In the genomic region with DNA sequence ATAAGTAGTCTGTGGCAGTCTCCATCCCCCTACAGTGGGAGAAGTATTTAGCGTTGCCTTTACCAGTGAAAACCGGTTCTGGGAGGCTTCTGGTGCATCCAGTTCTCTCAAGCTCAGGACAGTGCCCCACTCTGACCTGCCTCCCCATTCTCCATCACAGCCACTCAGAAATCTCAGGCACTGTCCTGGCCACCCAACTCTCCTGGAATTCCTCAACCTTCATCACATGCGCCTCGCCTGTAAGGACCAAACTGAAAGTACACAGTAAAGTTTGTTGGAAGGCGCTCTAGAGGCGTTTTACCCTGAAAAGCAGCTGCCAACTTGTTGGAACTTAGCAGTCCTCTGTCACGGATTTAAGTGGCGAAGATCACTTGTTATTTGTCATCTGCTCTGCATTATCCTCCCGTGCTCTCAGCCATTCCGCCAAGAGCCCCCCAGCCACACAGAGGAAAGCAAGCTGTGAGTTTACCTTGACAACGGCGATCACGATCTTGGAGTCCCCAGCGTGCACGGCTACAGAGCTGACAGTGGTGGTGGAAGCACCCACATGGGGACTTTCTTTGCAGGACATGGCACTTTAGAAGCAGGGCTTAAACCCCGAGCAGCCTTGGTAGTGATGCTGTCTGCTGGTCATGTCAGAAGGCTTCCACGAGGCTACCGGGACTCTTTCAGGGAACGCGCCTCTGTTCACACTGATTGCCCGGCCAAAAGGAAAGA, we compare ENCODE assay signal across 8 mouse cellular contexts. TPM values are rescaled to one million over a fixed set of nuclear protein-coding genes. Genes with fewer than 3 reads are reported as not detected.
DNase-seq lines count a peak whose midpoint lies in the region; ATAC-seq lines count a peak whose summit lies in the region.

No protein-coding gene starts in this region.

- no peak overlapping the region for H3K27ac ChIP-seq in forebrain, embryonic 15.5 days (replicated peaks)
- H3K27ac ChIP-seq in limb, embryonic 11.5 days (replicated peaks; ENCODE audit: low read depth, low read length), result no peak overlapping the region
- peak overlapping the region; percentile 59 for H3K27ac ChIP-seq in stomach, embryonic 14.5 days (ENCODE audit: low read length)

- peak; percentile 28 to 42 for DNase-seq in B cell, adult 2 months
- peak; percentile 71 for DNase-seq in adrenal gland, adult 2 months
- peak; percentile 66 for DNase-seq in limb, embryonic 11.5 days (ENCODE audit: low spot score)
- peak; percentile 45 for DNase-seq in mesoderm, embryonic 11.5 days (ENCODE audit: low read depth, low spot score)
- no peak for DNase-seq in frontal cortex, postnatal 14 days (ENCODE audit: low spot score in 2 of 2)

- no peaks in the 10 kb centered on the region for H3K36me3 ChIP-seq in forebrain, embryonic 15.5 days
- no peaks in the 10 kb centered on the region for H3K36me3 ChIP-seq in limb, embryonic 11.5 days (ENCODE audit: control insufficient read depth, insufficient read depth, low read length)
- H3K36me3 ChIP-seq in stomach, embryonic 14.5 days (ENCODE audit: control insufficient read depth, insufficient read depth, low read length), result no peaks in the 10 kb centered on the region; the same call in 1 of the 2 replicates

- no peaks in the 10 kb centered on the region for H3K27me3 ChIP-seq in forebrain, embryonic 15.5 days
- H3K27me3 ChIP-seq in limb, embryonic 11.5 days (ENCODE audit: control insufficient read depth, insufficient read depth, low read length), result no peaks in the 10 kb centered on the region
- H3K27me3 ChIP-seq in stomach, embryonic 14.5 days (ENCODE audit: control insufficient read depth, insufficient read depth, low read length), result no peaks in the 10 kb centered on the region

- H3K4me2 ChIP-seq in forebrain, embryonic 15.5 days (replicated peaks), result peak overlapping the region; percentile 59
- peak overlapping the region; percentile 80 for H3K4me2 ChIP-seq in limb, embryonic 11.5 days (ENCODE audit: low read depth, severe bottlenecking)
- H3K4me2 ChIP-seq in stomach, embryonic 14.5 days (replicated peaks; ENCODE audit: low read depth, low read length), result peak overlapping the region; percentile 72

- ATAC-seq in forebrain, embryonic 15.5 days (replicated peaks), result peak; percentile 30; the same call in 1 of the 2 replicates
- peak; percentile 60 to 61 for ATAC-seq in hematopoietic stem cell, adult 5-6 weeks (replicated peaks in 1 of 2; ENCODE audit: insufficient read depth in 1 of 2, low FRiP score in 2 of 2, low TSS enrichment in 1 of 2, low read depth in 1 of 2, poor library complexity in 2 of 2, severe bottlenecking in 2 of 2)
- 0 out of 2 replicates have a peak, but pooled peaks have one; percentile 71 for ATAC-seq in limb, embryonic 11.5 days (ENCODE audit: insufficient number of reproducible peaks, low FRiP score, low TSS enrichment, low read depth)
- ATAC-seq in stomach, embryonic 14.5 days (ENCODE audit: insufficient number of reproducible peaks, insufficient read depth, low FRiP score, low read depth), result peak; percentile 46; the same call in 1 of the 2 replicates

- WGBS in forebrain, embryonic 15.5 days, result 3% methylated on average over 21 of the region's 21 CpGs
- WGBS in limb, embryonic 11.5 days, result under 1% methylated on average over 21 of the region's 21 CpGs
- WGBS in stomach, embryonic 14.5 days, result 2% methylated on average over 21 of the region's 21 CpGs

- H3K4me1 ChIP-seq in forebrain, embryonic 15.5 days, result peaks cover 34% of the 10 kb centered on the region
- peaks cover 12% of the 10 kb centered on the region for H3K4me1 ChIP-seq in limb, embryonic 11.5 days (ENCODE audit: control insufficient read depth, insufficient read depth, low read length)
- peaks cover 18% of the 10 kb centered on the region for H3K4me1 ChIP-seq in stomach, embryonic 14.5 days (ENCODE audit: control insufficient read depth, insufficient read depth, low read length)

- H3K4me3 ChIP-seq in forebrain, embryonic 15.5 days, result peak overlapping the region; percentile 36
- peak overlapping the region; percentile 36 for H3K4me3 ChIP-seq in limb, embryonic 11.5 days (ENCODE audit: low read depth, low read length)
- peak overlapping the region; percentile 38 for H3K4me3 ChIP-seq in stomach, embryonic 14.5 days (ENCODE audit: low read depth, low read length)

- peak overlapping the region; percentile 28 for H3K9ac ChIP-seq in forebrain, embryonic 15.5 days (replicated peaks)
- H3K9ac ChIP-seq in limb, embryonic 11.5 days (ENCODE audit: low read length), result peak overlapping the region; percentile 59
- 0 out of 2 replicates have a peak overlapping the region, but pooled peaks have one; percentile 10 for H3K9ac ChIP-seq in stomach, embryonic 14.5 days (replicated peaks; ENCODE audit: low read depth, low read length)

- no peaks in the 10 kb centered on the region for H3K9me3 ChIP-seq in forebrain, embryonic 15.5 days
- H3K9me3 ChIP-seq in limb, embryonic 11.5 days (ENCODE audit: control insufficient read depth, low read length), result no peaks in the 10 kb centered on the region
- H3K9me3 ChIP-seq in stomach, embryonic 14.5 days (ENCODE audit: control insufficient read depth, low read depth, low read length), result no peaks in the 10 kb centered on the region

RNA-seq across cellular contexts. Expression of gene Ccdc141, which starts 0.4 kb away (rescaled TPM):
- 1 to 10 TPM; 5.7 to 6.7 TPM for total RNA-seq in adrenal gland, adult 2 months (2021)
- polyA plus RNA-seq in adrenal gland, adult 2 months (2012; rRNA removed), result 1.0 and 1.9 TPM in 2 replicates
- 5.2 and 8.2 TPM in 2 replicates for polyA plus RNA-seq in forebrain, embryonic 15.5 days (2015; fragmentation: Nextera tagmentation; extraction: Ambion mirVana)
- 4.9 and 5.6 TPM in 2 replicates for total RNA-seq in hematopoietic stem cell, adult 5-6 weeks (2017)
- polyA plus RNA-seq in limb, embryonic 11.5 days (2014; fragmentation: Nextera tagmentation; extraction: Ambion mirVana), result 4.4 and 4.7 TPM in 2 replicates
- polyA plus RNA-seq in stomach, embryonic 14.5 days (2014; fragmentation: Nextera tagmentation; extraction: Ambion mirVana), result 11.2 and 14.6 TPM in 2 replicates

Comparison
In these comparisons a context has a peak if more than half of its experiments do, and no peak if none do; other contexts are left out.
1. DNase-seq: peak in B cell, adult 2 months (2 of 2), adrenal gland, adult 2 months (single experiment), limb, embryonic 11.5 days (single experiment) and mesoderm, embryonic 11.5 days (single experiment); none in frontal cortex, postnatal 14 days (0 of 2).
2. Peak in every context shown above with its lines, with median percentiles within 50 percentile points of each other: ATAC-seq, H3K4me2 ChIP-seq, H3K4me3 ChIP-seq and H3K9ac ChIP-seq.